Mouse (Mus musculus) lung, postnatal 0 days (tissue): ENCODE results near the gene Ppy. TPM values are rescaled to one million over a fixed set of nuclear protein-coding genes. Genes with fewer than 3 reads are reported as not detected.

ENCODE experiments used
- ATAC-seq: fragments of 200-750 bp; cut with Nextera tagmentation; 2 replicates; pipeline ENCODE4 v1.8.0; 2017; ENCODE audit warnings: moderate library complexity
- DNase-seq: peaks from one replicate; pipeline ENCODE4 v3.0.0-alpha.2; 2016; ENCODE audit warnings: low spot score
- H3K27ac ChIP-seq: fragments of 300-500 bp; sonication (generic); 2 replicates; pipeline ENCODE4 v1.5.1; 2014; ENCODE audit warnings: antibody characterized with exemption, mild to moderate bottlenecking, low read length, mixed read lengths
- H3K27me3 ChIP-seq: fragments of 300-500 bp; sonication (generic); replicated peaks from 2 replicates; pipeline ENCODE4 v1.6.1; 2014; ENCODE audit warnings: low read length, mixed read lengths; ENCODE audit not compliant: insufficient read depth
- H3K36me3 ChIP-seq: fragments of 300-500 bp; sonication (generic); 2 replicates; pipeline ENCODE4 v1.6.1; 2014; ENCODE audit warnings: low read length, mixed read lengths; ENCODE audit not compliant: insufficient read depth
- H3K4me1 ChIP-seq: fragments of 300-500 bp; sonication (generic); 2 replicates; pipeline ENCODE4 v1.6.1; 2014; ENCODE audit warnings: antibody characterized with exemption, low read depth, low read length, mixed read lengths; ENCODE audit not compliant: insufficient read depth
- H3K4me2 ChIP-seq: fragments of 300-500 bp; sonication (generic); replicated peaks from 2 replicates; pipeline ENCODE4 v1.6.1; 2014; ENCODE audit warnings: low read depth, mild to moderate bottlenecking, low read length, moderate library complexity, mixed read lengths
- H3K4me3 ChIP-seq: fragments of 300-500 bp; sonication (generic); 2 replicates; pipeline ENCODE4 v1.5.1; 2014; ENCODE audit warnings: low read depth, low read length
- H3K9ac ChIP-seq: fragments of 300-500 bp; sonication (generic); replicated peaks from 2 replicates; pipeline ENCODE4 v1.6.1; 2014; ENCODE audit warnings: low read depth, mild to moderate bottlenecking
- H3K9me3 ChIP-seq: fragments of 300-500 bp; sonication (generic); 2 replicates; pipeline ENCODE4 v1.6.1; 2016; ENCODE audit warnings: low read length, mixed read lengths
- CTCF ChIP-seq: IDR thresholded peaks from 2 replicates; pipeline ENCODE4 v1.5.1; 2016; ENCODE audit warnings: antibody characterized with exemption, mild to moderate bottlenecking
- EP300 ChIP-seq: IDR thresholded peaks from 2 replicates; pipeline ENCODE4 v1.6.1; 2016; ENCODE audit warnings: antibody characterized with exemption, mild to moderate bottlenecking, control low read depth
- WGBS: fragments of 180-500 bp; shearing (Covaris S2); extraction: QIAGEN DNeasy Blood & Tissue Kit; methylation state at CpG from one replicate; pipeline ENCODE4 v1.1.7; 2014; 5-methylcytosine and 5-hydroxymethylcytosine counted together
- polyA plus RNA-seq: library from polyadenylated mRNA; unstranded; fragments of >200 nt; fragmentation: Nextera tagmentation; extraction: Ambion mirVana; gene quantifications from 2 replicates; pipeline ENCODE4 v1.2.1, GENCODE M21; 2015

Ppy gene
- 2.6 and 4.2 TPM in 2 replicates for polyA plus RNA-seq

- ATAC-seq (no peak), DNase-seq (no peak)
- H3K4me3 ChIP-seq: no peak within 1 kb of the TSS
- no peaks in the 10 kb centered on the region for H3K36me3 ChIP-seq
- peaks cover 18% of the 10 kb centered on the region; the same call in 1 of the 2 replicates for H3K27me3 ChIP-seq
- no peak within 1 kb of the TSS for H3K27ac ChIP-seq
- H3K9me3 ChIP-seq: no peaks in the 10 kb centered on the region
- 73% methylated on average over 4 of the region's 4 CpGs for WGBS
- H3K4me2 ChIP-seq: no peak within 1 kb of the TSS
- no peak for TF ChIP-seq CTCF
- TF ChIP-seq EP300: no peak
- no peaks in the 10 kb centered on the region for H3K4me1 ChIP-seq
- no peak within 1 kb of the TSS for H3K9ac ChIP-seq
These were observed at the start of gene Ppy for GRCm38 (mm10) chr11:102101219-102101618. Gene Ppy, minus strand, starts transcription at chr11:102101319.

- peaks cover 44% of the 10 kb centered on the region for H3K27me3 ChIP-seq
- H3K4me1 ChIP-seq: no peaks in the 10 kb centered on the region
- H3K27ac ChIP-seq: no peak overlapping the region
- ATAC-seq: no peak; the same call in 1 of the 2 replicates
- H3K4me3 ChIP-seq: peak overlapping the region; percentile 5; the same call in 1 of the 2 replicates
- TF ChIP-seq EP300 (no peak), CTCF (no peak; the same call in none of the 2 replicates)
- no peaks in the 10 kb centered on the region for H3K9me3 ChIP-seq
- DNase-seq: no peak
- no peaks in the 10 kb centered on the region for H3K36me3 ChIP-seq
- H3K4me2 ChIP-seq: no peak overlapping the region
- no peak overlapping the region for H3K9ac ChIP-seq
- 17% methylated on average over 34 of the region's 34 CpGs for WGBS
These were observed 46.3 kb upstream of the Ppy start for GRCm38 (mm10) chr11:102147213-102147989.

GRCm38 (mm10) chr11:102146531-102146930 lies 45.4 kb upstream of the Ppy start:
- TF ChIP-seq EP300 (no peak), CTCF (no peak)
- H3K27ac ChIP-seq: no peak overlapping the region
- no peaks in the 10 kb centered on the region for H3K36me3 ChIP-seq
- H3K4me3 ChIP-seq: no peak overlapping the region
- H3K4me2 ChIP-seq: no peak overlapping the region
- peaks cover 44% of the 10 kb centered on the region for H3K27me3 ChIP-seq
- H3K4me1 ChIP-seq: no peaks in the 10 kb centered on the region
- no peaks in the 10 kb centered on the region for H3K9me3 ChIP-seq
- no peak overlapping the region for H3K9ac ChIP-seq
- WGBS: 14% methylated on average over 17 of the region's 17 CpGs
- DNase-seq: no peak
- no peak for ATAC-seq

- no peaks in the 10 kb centered on the region for H3K9me3 ChIP-seq
- no peak for DNase-seq
- peaks cover 44% of the 10 kb centered on the region for H3K27me3 ChIP-seq
- no peak overlapping the region for H3K27ac ChIP-seq
- 5% methylated on average over 16 of the region's 16 CpGs for WGBS
- H3K36me3 ChIP-seq: no peaks in the 10 kb centered on the region
- no peak overlapping the region for H3K9ac ChIP-seq
- no peak for ATAC-seq
- H3K4me1 ChIP-seq: no peaks in the 10 kb centered on the region
- H3K4me2 ChIP-seq: peak overlapping the region; percentile 30; the same call in 1 of the 2 replicates
- TF ChIP-seq CTCF (no peak), EP300 (no peak)
- H3K4me3 ChIP-seq: peak overlapping the region; percentile 10; the same call in 1 of the 2 replicates
These were observed 44.9 kb upstream of the Ppy start for GRCm38 (mm10) chr11:102146005-102146404.

- Histone ChIP-seq H3K9ac (no peak within 1 kb of the TSS), H3K4me3 (peak within 1 kb of the TSS; percentile 10), H3K9me3 (no peaks in the 10 kb centered on the region), H3K4me2 (peak within 1 kb of the TSS; percentile 30; the same call in 1 of the 2 replicates), H3K27ac (no peak within 1 kb of the TSS), H3K27me3 (peaks cover 44% of the 10 kb centered on the region), H3K36me3 (no peaks in the 10 kb centered on the region), H3K4me1 (no peaks in the 10 kb centered on the region)
- peak; percentile 43 for ATAC-seq
- no peak for DNase-seq
- WGBS: 1% methylated on average over 44 of the region's 50 CpGs
- TF ChIP-seq CTCF: no peak
- no peak for TF ChIP-seq EP300
These were observed 44.4 kb upstream of the Ppy start, which contains the start of gene Nags for GRCm38 (mm10) chr11:102145471-102146001. Gene Nags, plus strand, starts transcription at chr11:102145513.

- no peak for DNase-seq
- WGBS: 24% methylated on average over 13 of the region's 13 CpGs
- Histone ChIP-seq H3K9ac (no peak overlapping the region), H3K4me3 (peak overlapping the region; percentile 10), H3K4me1 (no peaks in the 10 kb centered on the region), H3K36me3 (no peaks in the 10 kb centered on the region), H3K27me3 (peaks cover 44% of the 10 kb centered on the region), H3K4me2 (peak overlapping the region; percentile 30; the same call in 1 of the 2 replicates), H3K9me3 (no peaks in the 10 kb centered on the region), H3K27ac (no peak overlapping the region)
- no peak for ATAC-seq
- TF ChIP-seq EP300 (no peak), CTCF (no peak)
These were observed 43.9 kb upstream of the Ppy start for GRCm38 (mm10) chr11:102144957-102145470.
